Mouse (Mus musculus): Measurements from ENCODE around the gene Cep170b. TPM values are rescaled to one million over a fixed set of nuclear protein-coding genes. Genes with fewer than 3 reads are reported as not detected.

The Cep170b gene
- 100 to 1,000 TPM; 280 to 294 TPM for total RNA-seq (2021)
- long read RNA-seq, experiment 1, full-length matches to known transcripts = 317 of 525 reads
- long read RNA-seq, experiment 1, partial matches to known transcripts = 153 of 525 reads
- long read RNA-seq, experiment 1, other reads (novel, unspliced or antisense) = 55 of 525 reads
- long read RNA-seq, experiment 2, full-length matches to known transcripts = 294 of 504 reads
- long read RNA-seq, experiment 2, partial matches to known transcripts = 154 of 504 reads
- long read RNA-seq, experiment 2, other reads (novel, unspliced or antisense) = 56 of 504 reads

- Histone ChIP-seq H3K4me3 (peak within 1 kb of the TSS; percentile 46), H3K27ac (no peak within 1 kb of the TSS)
- DNase-seq (ENCODE audit: extremely low spot score in 1 of 2, low spot score in 2 of 2) = no peak
- TF ChIP-seq CTCF (IDR thresholded peaks at IDR 0.05) = no peak
- intact Hi-C loops (cut with DNase I) = no loop called here
Measured at GRCm38 (mm10) chr12:112720216-112720615, at the start of gene Cep170b. Gene Cep170b (plus strand): TSS chr12:112720455.

GRCm38 (mm10) chr12:112670718-112671393 lies 49.4 kb upstream of the Cep170b start:
- intact Hi-C loops (cut with DNase I) = no loop called here
- TF ChIP-seq CTCF (IDR thresholded peaks at IDR 0.05) = no peak
- no peak for DNase-seq (ENCODE audit: extremely low spot score in 1 of 2, low spot score in 2 of 2)
- Histone ChIP-seq H3K4me3 (no peak overlapping the region), H3K27ac (no peak overlapping the region)

GRCm38 (mm10) chr12:112671891-112672290 lies 48.4 kb upstream of the Cep170b start:
- TF ChIP-seq CTCF (IDR thresholded peaks at IDR 0.05) = peak; percentile 14
- no peak for DNase-seq (ENCODE audit: extremely low spot score in 1 of 2, low spot score in 2 of 2)
- intact Hi-C loops (cut with DNase I) = no loop called here
- H3K4me3 ChIP-seq = no peak overlapping the region
- H3K27ac ChIP-seq = no peak overlapping the region

- intact Hi-C loops (cut with DNase I) = no loop called here
- peak; percentile 35 for TF ChIP-seq CTCF (IDR thresholded peaks at IDR 0.05)
- no peak for DNase-seq (ENCODE audit: extremely low spot score in 1 of 2, low spot score in 2 of 2)
Measured at GRCm38 (mm10) chr12:112672744-112673575, 47.3 kb upstream of the Cep170b start.

GRCm38 (mm10) chr12:112673576-112674091 lies 46.6 kb upstream of the Cep170b start:
- peak in 1 of 2 experiments; percentile 44 for DNase-seq (ENCODE audit: extremely low spot score in 1 of 2, low spot score in 2 of 2)
- Histone ChIP-seq H3K4me3 (peak overlapping the region; percentile 63), H3K27ac (peak overlapping the region; percentile 81)
- TF ChIP-seq CTCF (IDR thresholded peaks at IDR 0.05) = no peak
- intact Hi-C loops (cut with DNase I) = loop anchor here (2.0 kb wide), 1 partner anchor 15 kb away; no protein-coding TSS in a partner anchor

More at GRCm38 (mm10) chr12:112672744-112673575, 47.3 kb upstream of the Cep170b start:
- H3K27ac ChIP-seq = peak overlapping the region; percentile 81
- peak overlapping the region; percentile 63 for H3K4me3 ChIP-seq

- intact Hi-C loops (cut with DNase I) = loop anchor here (1.0 to 2.0 kb wide), 2 partner anchors 16 to 33 kb away; no protein-coding TSS in a partner anchor
- TF ChIP-seq CTCF (IDR thresholded peaks at IDR 0.05) = no peak
- peak; percentile 53 to 61 for DNase-seq (ENCODE audit: extremely low spot score in 1 of 2, low spot score in 2 of 2)
- peak within 1 kb of the TSS; percentile 90 for H3K27ac ChIP-seq
- peak within 1 kb of the TSS; percentile 63 for H3K4me3 ChIP-seq
Measured at GRCm38 (mm10) chr12:112674132-112675011, 45.9 kb upstream of the Cep170b start, which contains the start of gene Akt1. Gene Akt1 (minus strand): TSS chr12:112674884.

- Histone ChIP-seq H3K27ac (peak overlapping the region; percentile 90), H3K4me3 (peak overlapping the region; percentile 62)
- DNase-seq (ENCODE audit: extremely low spot score in 1 of 2, low spot score in 2 of 2) = peak; percentile 71 to 77
- peak; percentile 69 for TF ChIP-seq CTCF (IDR thresholded peaks at IDR 0.05)
- intact Hi-C loops (cut with DNase I) = loop anchor here (1.0 to 2.0 kb wide), 2 partner anchors 17 to 32 kb away; no protein-coding TSS in a partner anchor
Measured at GRCm38 (mm10) chr12:112675245-112676035, 44.8 kb upstream of the Cep170b start.

GRCm38 (mm10) chr12:112677076-112677475 lies 43.2 kb upstream of the Cep170b start:
- H3K4me3 ChIP-seq = no peak overlapping the region
- H3K27ac ChIP-seq = no peak overlapping the region
- no peak for DNase-seq (ENCODE audit: extremely low spot score in 1 of 2, low spot score in 2 of 2)
- intact Hi-C loops (cut with DNase I) = no loop called here
- TF ChIP-seq CTCF (IDR thresholded peaks at IDR 0.05) = no peak

GRCm38 (mm10) chr12:112677943-112678554 lies 42.2 kb upstream of the Cep170b start:
- Histone ChIP-seq H3K27ac (no peak overlapping the region), H3K4me3 (peak overlapping the region; percentile 54)
- TF ChIP-seq CTCF (IDR thresholded peaks at IDR 0.05) = no peak
- intact Hi-C loops (cut with DNase I) = no loop called here
- DNase-seq (ENCODE audit: extremely low spot score in 1 of 2, low spot score in 2 of 2) = no peak
